Mouse (Mus musculus) gastrocnemius, postnatal 14 days (tissue): ENCODE measurements around the gene AW551984. TPM values are rescaled to one million over a fixed set of nuclear protein-coding genes. Genes with fewer than 3 reads are reported as not detected.
A peak's percentile ranks its signal among the peaks of the same experiment; 100 is the strongest.

Experiments used
- DNase-seq: peaks from one replicate; pipeline ENCODE4 v3.0.0; 2021; ENCODE audit warnings: mixed read lengths
- intact Hi-C: fragments of 180-260 bp; cut with DNase I; formaldehyde crosslinking; loops from one replicate; pipeline ENCODE4 v1.15.1; 2025; ENCODE audit warnings: low total_unique reads
- long read RNA-seq, 2 experiments: library from polyadenylated mRNA; stranded (forward); transcript quantifications; one replicate each; pipeline ENCODE4 v2.0.0; 2021
- total RNA-seq, 2 experiments: library from RNA; stranded (reverse); gene quantifications; 2 replicates each; pipeline ENCODE4 v1.2.3; 2021

AW551984 gene
- total RNA-seq: 10 to 100 TPM; 51.9 to 71.0 TPM
- long read RNA-seq, experiment 1, full-length matches to known transcripts: 27 of 47 reads
- long read RNA-seq, experiment 1, partial matches to known transcripts: 10 of 47 reads
- long read RNA-seq, experiment 1, other reads (novel, unspliced or antisense): 10 of 47 reads
- long read RNA-seq, experiment 2, full-length matches to known transcripts: 23 of 43 reads
- long read RNA-seq, experiment 2, partial matches to known transcripts: 12 of 43 reads
- long read RNA-seq, experiment 2, other reads (novel, unspliced or antisense): 8 of 43 reads

- peak; percentile 23 for DNase-seq
Observed at GRCm38 (mm10) chr9:39603999-39604453, at the start of gene AW551984. Gene AW551984 (minus strand): TSS chr9:39604403.

GRCm38 (mm10) chr9:39647382-39647781 lies 43.2 kb upstream of the AW551984 start:
- no peak for DNase-seq
- intact Hi-C loops: no loop called here

More at GRCm38 (mm10) chr9:39603999-39604453, at the start of gene AW551984:
- intact Hi-C loops: no loop called here

- intact Hi-C loops: no loop called here
- no peak for DNase-seq
Observed at GRCm38 (mm10) chr9:39644785-39645184, 40.6 kb upstream of the AW551984 start, which contains the start of gene Olfr961. Gene Olfr961 (plus strand): TSS chr9:39645085.

GRCm38 (mm10) chr9:39633913-39634594 lies 29.9 kb upstream of the AW551984 start:
- DNase-seq: no peak
- intact Hi-C loops: no loop called here

- intact Hi-C loops: no loop called here
Observed at GRCm38 (mm10) chr9:39629069-39629468, 24.9 kb upstream of the AW551984 start.

GRCm38 (mm10) chr9:39624711-39625110 lies 20.5 kb upstream of the AW551984 start:
- DNase-seq: no peak
- intact Hi-C loops: no loop called here

More at GRCm38 (mm10) chr9:39629069-39629468, 24.9 kb upstream of the AW551984 start:
- DNase-seq: no peak

GRCm38 (mm10) chr9:39623783-39624182 lies 19.6 kb upstream of the AW551984 start:
- intact Hi-C loops: no loop called here
- DNase-seq: no peak

- intact Hi-C loops: no loop called here
- DNase-seq: no peak
Observed at GRCm38 (mm10) chr9:39621073-39621472, 16.9 kb upstream of the AW551984 start, which contains the start of gene Olfr960. Gene Olfr960 (plus strand): TSS chr9:39621373.

GRCm38 (mm10) chr9:39611953-39612352 lies 7.8 kb upstream of the AW551984 start:
- intact Hi-C loops: no loop called here
- peak; percentile 12 for DNase-seq

- intact Hi-C loops: no loop called here
- DNase-seq: no peak
Observed at GRCm38 (mm10) chr9:39610355-39610754, 6.2 kb upstream of the AW551984 start, which contains the start of gene Olfr148. Gene Olfr148 (plus strand): TSS chr9:39610655.

- intact Hi-C loops: no loop called here
- DNase-seq: no peak
Observed at GRCm38 (mm10) chr9:39608497-39608896, 4.3 kb upstream of the AW551984 start.

GRCm38 (mm10) chr9:39603333-39603845 lies 814 bp downstream of the AW551984 start:
- intact Hi-C loops: no loop called here
- DNase-seq: peak; percentile 42

GRCm38 (mm10) chr9:39602536-39603332 lies 1.5 kb downstream of the AW551984 start:
- DNase-seq: no peak
- intact Hi-C loops: no loop called here

GRCm38 (mm10) chr9:39577050-39577449 lies 27.2 kb downstream of the AW551984 start:
- intact Hi-C loops: no loop called here
- no peak for DNase-seq

- intact Hi-C loops: no loop called here
- DNase-seq: no peak
Observed at GRCm38 (mm10) chr9:39575469-39575868, 28.7 kb downstream of the AW551984 start, which contains the start of gene Olfr959. Gene Olfr959 (minus strand): TSS chr9:39575569.

- no peak for DNase-seq
- intact Hi-C loops: no loop called here
Observed at GRCm38 (mm10) chr9:39558349-39558647, 45.9 kb downstream of the AW551984 start.

GRCm38 (mm10) chr9:39557529-39558348 lies 46.5 kb downstream of the AW551984 start:
- no peak for DNase-seq
- intact Hi-C loops: no loop called here

GRCm38 (mm10) chr9:39553946-39554345 lies 50.3 kb downstream of the AW551984 start, which contains the start of gene Olfr958:
Gene Olfr958 (minus strand): TSS chr9:39554054.
- intact Hi-C loops: no loop called here

GRCm38 (mm10) chr9:39550806-39551205 lies 53.4 kb downstream of the AW551984 start:
- DNase-seq: no peak
- intact Hi-C loops: no loop called here

More at GRCm38 (mm10) chr9:39553946-39554345, 50.3 kb downstream of the AW551984 start, which contains the start of gene Olfr958:
- no peak for DNase-seq
